Mouse (Mus musculus): Measurements from ENCODE around the gene Plk4. TPM values are rescaled to one million over a fixed set of nuclear protein-coding genes. Genes with fewer than 3 reads are reported as not detected.

The Plk4 gene
- 9.2 and 13.0 TPM in 2 replicates for polyA plus RNA-seq (2015; fragmentation: Nextera tagmentation; extraction: Ambion mirVana)

DNA sequence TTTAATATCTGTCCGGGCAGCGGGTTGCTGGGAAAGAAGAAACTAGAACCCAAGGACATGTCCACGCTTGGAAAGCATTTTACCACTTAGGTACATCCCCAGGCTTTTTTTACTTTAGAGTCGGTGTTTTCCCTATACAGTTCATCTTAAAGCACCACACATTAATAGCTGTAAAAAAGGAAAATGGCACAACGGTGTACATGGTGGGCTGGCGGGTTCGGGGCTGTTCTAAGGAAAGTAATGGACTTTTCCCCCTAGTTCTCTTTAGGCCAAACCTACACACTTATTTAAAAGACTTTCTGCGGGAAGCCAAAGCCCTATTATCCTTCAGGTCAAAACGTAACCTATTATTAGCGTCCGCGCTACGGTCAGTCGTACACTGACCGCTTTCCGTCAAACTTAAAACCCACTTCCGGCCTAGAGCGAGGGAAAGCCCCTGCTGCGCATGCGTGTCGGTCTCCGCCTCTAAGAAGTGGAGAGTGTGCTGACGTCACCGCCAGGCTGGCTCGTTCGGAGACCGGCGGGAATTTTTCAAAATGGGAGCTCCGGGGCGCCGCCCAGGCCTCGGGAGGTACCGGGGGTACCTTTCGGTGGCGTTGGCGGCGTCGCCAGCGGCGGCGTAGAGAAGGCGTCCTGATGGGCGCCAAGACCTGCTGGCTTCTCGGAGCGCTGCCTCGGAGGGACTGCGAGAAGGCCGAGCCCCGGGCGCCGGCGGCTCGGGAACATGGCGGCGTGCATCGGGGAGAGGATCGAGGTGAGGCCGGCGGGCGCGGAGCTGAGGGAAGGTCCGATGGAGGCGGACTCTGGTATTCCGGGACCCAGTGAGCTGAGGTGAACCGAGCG is at the start of gene Plk4:
TSS of gene Plk4 (plus strand) at position 490 of the 843 bp plus-strand sequence.
- H3K4me1 ChIP-seq (replicated peaks; ENCODE audit: control insufficient read depth, insufficient read depth) = no peaks in the 10 kb centered on the region
- no peaks in the 10 kb centered on the region for H3K36me3 ChIP-seq (ENCODE audit: control insufficient read depth, insufficient read depth, low read length)
- H3K4me3 ChIP-seq (ENCODE audit: low read depth, low read length) = peak within 1 kb of the TSS; percentile 81
- WGBS = 2% methylated on average over 66 of the region's 66 CpGs
- peak within 1 kb of the TSS; percentile 83 for H3K9ac ChIP-seq (ENCODE audit: low read length)
- DNase-seq (ENCODE audit: low spot score) (peak; percentile 96), ATAC-seq (ENCODE audit: low FRiP score, low TSS enrichment) (peak; percentile 98)
- H3K27me3 ChIP-seq (ENCODE audit: control insufficient read depth, insufficient read depth, low read length) = no peaks in the 10 kb centered on the region
- H3K9me3 ChIP-seq (ENCODE audit: control insufficient read depth, low read length) = no peaks in the 10 kb centered on the region
- TF ChIP-seq CTCF (IDR thresholded peaks at IDR 0.05; ENCODE audit: low read depth) = no peak
- TF ChIP-seq EP300 (optimal IDR thresholded peaks at IDR 0.05) = no peak
- peak within 1 kb of the TSS; percentile 97 for H3K4me2 ChIP-seq (replicated peaks; ENCODE audit: low read depth)
- H3K27ac ChIP-seq (replicated peaks) = peak within 1 kb of the TSS; percentile 74

DNA sequence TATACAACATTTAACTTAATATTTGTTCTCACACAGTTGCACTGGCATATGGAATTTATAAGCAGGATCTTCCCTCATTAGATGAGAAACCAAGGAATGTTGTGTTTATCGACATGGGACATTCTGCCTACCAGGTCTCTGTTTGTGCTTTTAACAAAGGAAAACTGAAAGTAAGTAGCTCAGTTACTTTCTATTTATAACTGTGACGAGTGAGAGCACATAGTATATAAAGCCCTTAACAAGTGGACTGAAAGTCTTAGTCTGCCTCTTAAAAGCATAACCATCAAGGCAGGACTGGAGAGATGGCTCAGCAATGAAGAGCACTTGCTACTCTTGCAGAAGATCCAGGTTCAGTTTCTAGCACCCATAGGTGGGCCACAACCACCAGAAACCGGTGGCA is 39.1 kb upstream of the Plk4 start:
- Histone ChIP-seq H3K9ac (ENCODE audit: low read length) (no peak overlapping the region), H3K4me2 (replicated peaks; ENCODE audit: low read depth) (no peak overlapping the region), H3K27ac (replicated peaks) (no peak overlapping the region), H3K36me3 (ENCODE audit: control insufficient read depth, insufficient read depth, low read length) (no peaks in the 10 kb centered on the region; the same call in 1 of the 2 replicates), H3K27me3 (ENCODE audit: control insufficient read depth, insufficient read depth, low read length) (no peaks in the 10 kb centered on the region), H3K4me3 (ENCODE audit: low read depth, low read length) (no peak overlapping the region), H3K9me3 (ENCODE audit: control insufficient read depth, low read length) (no peaks in the 10 kb centered on the region), H3K4me1 (replicated peaks; ENCODE audit: control insufficient read depth, insufficient read depth) (no peaks in the 10 kb centered on the region)
- no peak for ATAC-seq (ENCODE audit: low FRiP score, low TSS enrichment)
- WGBS = 84% methylated on average over 3 of the region's 3 CpGs
- no peak for DNase-seq (ENCODE audit: low spot score)
- TF ChIP-seq EP300 (optimal IDR thresholded peaks at IDR 0.05) (no peak), CTCF (IDR thresholded peaks at IDR 0.05; ENCODE audit: low read depth) (no peak)

DNA sequence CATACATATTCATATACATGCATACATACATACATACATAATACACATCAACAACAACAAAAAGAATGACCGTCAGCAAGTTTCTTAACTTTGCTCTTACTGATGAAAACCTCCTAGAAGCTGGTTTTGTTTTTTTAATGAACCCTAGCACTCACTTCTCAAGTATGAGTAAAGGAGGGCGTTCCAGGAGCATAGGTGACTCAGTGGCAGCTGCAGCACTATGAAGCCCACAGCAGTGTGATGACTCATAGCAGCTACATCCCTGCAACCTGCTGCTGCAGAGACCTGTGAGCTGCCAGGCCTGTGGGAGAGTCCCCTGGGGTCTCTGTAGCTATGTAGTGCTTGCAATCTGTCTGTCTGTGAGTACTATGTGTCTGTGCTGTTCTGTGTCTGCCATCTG is 38.5 kb upstream of the Plk4 start:
- H3K4me2 ChIP-seq (replicated peaks; ENCODE audit: low read depth) = no peak overlapping the region
- no peaks in the 10 kb centered on the region for H3K9me3 ChIP-seq (ENCODE audit: control insufficient read depth, low read length)
- no peak for TF ChIP-seq CTCF (IDR thresholded peaks at IDR 0.05; ENCODE audit: low read depth)
- no peak for TF ChIP-seq EP300 (optimal IDR thresholded peaks at IDR 0.05)
- ATAC-seq (ENCODE audit: low FRiP score, low TSS enrichment) (no peak), DNase-seq (ENCODE audit: low spot score) (no peak)
- H3K4me1 ChIP-seq (replicated peaks; ENCODE audit: control insufficient read depth, insufficient read depth) = no peaks in the 10 kb centered on the region
- H3K27ac ChIP-seq (replicated peaks) = no peak overlapping the region
- no peak overlapping the region for H3K4me3 ChIP-seq (ENCODE audit: low read depth, low read length)
- 68% methylated on average over 2 of the region's 2 CpGs for WGBS
- no peak overlapping the region for H3K9ac ChIP-seq (ENCODE audit: low read length)
- H3K36me3 ChIP-seq (ENCODE audit: control insufficient read depth, insufficient read depth, low read length) = no peaks in the 10 kb centered on the region; the same call in 1 of the 2 replicates
- no peaks in the 10 kb centered on the region for H3K27me3 ChIP-seq (ENCODE audit: control insufficient read depth, insufficient read depth, low read length)

DNA sequence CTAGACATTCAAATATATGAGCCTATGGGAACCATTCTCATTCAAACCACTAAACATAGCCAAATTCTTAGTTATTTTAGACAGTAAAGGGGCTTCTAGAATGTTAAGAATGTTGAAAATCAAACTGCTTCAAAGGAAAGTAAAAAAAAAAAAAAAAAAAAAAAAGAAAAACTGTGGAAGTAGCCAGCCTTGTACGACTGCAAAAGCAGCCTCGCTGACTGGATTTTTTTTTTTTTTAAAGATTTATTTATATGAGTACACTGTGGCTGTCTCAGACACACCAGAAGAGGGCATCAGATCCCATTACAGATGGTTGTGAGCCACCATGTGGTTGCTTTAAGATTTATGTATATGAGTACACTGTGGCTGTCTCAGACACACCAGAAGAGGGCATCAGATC is 6.0 kb upstream of the Plk4 start:
- Histone ChIP-seq H3K9ac (ENCODE audit: low read length) (no peak overlapping the region), H3K9me3 (ENCODE audit: control insufficient read depth, low read length) (no peaks in the 10 kb centered on the region), H3K4me3 (ENCODE audit: low read depth, low read length) (no peak overlapping the region), H3K4me1 (replicated peaks; ENCODE audit: control insufficient read depth, insufficient read depth) (no peaks in the 10 kb centered on the region), H3K27ac (replicated peaks) (no peak overlapping the region), H3K27me3 (ENCODE audit: control insufficient read depth, insufficient read depth, low read length) (no peaks in the 10 kb centered on the region), H3K4me2 (replicated peaks; ENCODE audit: low read depth) (no peak overlapping the region), H3K36me3 (ENCODE audit: control insufficient read depth, insufficient read depth, low read length) (no peaks in the 10 kb centered on the region)
- ATAC-seq (ENCODE audit: low FRiP score, low TSS enrichment) (no peak), DNase-seq (ENCODE audit: low spot score) (no peak)
- WGBS = 76% methylated on average over 2 of the region's 2 CpGs
- no peak for TF ChIP-seq CTCF (IDR thresholded peaks at IDR 0.05; ENCODE audit: low read depth)
- no peak for TF ChIP-seq EP300 (optimal IDR thresholded peaks at IDR 0.05)

DNA sequence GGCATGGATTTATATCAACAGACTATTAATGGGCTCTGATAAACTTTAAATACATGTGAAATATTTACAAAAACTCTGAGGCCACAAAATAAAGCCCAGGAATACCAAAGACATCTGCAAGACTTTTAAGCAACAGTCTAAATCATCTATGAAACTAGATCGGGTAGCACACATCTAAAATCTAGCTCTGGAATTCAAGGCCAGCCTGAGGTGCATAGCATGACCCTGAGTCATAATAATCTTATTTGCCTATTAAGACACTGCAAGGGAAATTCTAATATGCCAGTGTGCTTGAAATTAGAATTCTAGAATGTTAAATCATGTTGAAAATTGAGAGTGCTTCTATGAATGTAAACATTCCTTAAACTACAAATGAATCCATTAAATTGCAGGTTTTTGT is 1.8 kb upstream of the Plk4 start:
- H3K27ac ChIP-seq (replicated peaks) = no peak overlapping the region
- H3K4me3 ChIP-seq (ENCODE audit: low read depth, low read length) = no peak overlapping the region
- no peak overlapping the region for H3K4me2 ChIP-seq (replicated peaks; ENCODE audit: low read depth)
- DNase-seq (ENCODE audit: low spot score) (no peak), ATAC-seq (ENCODE audit: low FRiP score, low TSS enrichment) (no peak)
- H3K9ac ChIP-seq (ENCODE audit: low read length) = no peak overlapping the region
- H3K4me1 ChIP-seq (replicated peaks; ENCODE audit: control insufficient read depth, insufficient read depth) = no peaks in the 10 kb centered on the region
- no peaks in the 10 kb centered on the region for H3K27me3 ChIP-seq (ENCODE audit: control insufficient read depth, insufficient read depth, low read length)
- TF ChIP-seq CTCF (IDR thresholded peaks at IDR 0.05; ENCODE audit: low read depth) (no peak), EP300 (optimal IDR thresholded peaks at IDR 0.05) (no peak)
- 73% methylated on average over 1 of the region's 1 CpGs for WGBS
- no peaks in the 10 kb centered on the region for H3K9me3 ChIP-seq (ENCODE audit: control insufficient read depth, low read length)
- H3K36me3 ChIP-seq (ENCODE audit: control insufficient read depth, insufficient read depth, low read length) = no peaks in the 10 kb centered on the region

DNA sequence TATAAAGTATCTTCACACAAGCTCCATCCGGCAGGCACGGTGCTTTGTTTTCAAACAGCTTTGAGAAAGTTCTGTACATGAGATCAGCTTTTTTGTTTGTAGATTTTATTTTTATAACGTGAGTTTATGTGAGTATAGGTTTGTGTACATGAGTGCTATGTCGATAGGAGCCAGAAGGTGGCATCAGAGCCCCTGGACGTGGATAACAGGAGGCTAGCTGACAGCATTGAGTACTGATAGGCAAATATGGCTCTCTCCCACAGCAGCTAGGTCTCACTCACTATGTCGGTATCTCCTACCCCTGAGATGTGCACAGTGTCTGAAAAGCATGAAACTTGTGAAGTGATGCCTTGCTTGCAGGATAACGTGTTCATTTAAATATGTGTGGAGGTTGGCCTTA is 1.3 kb upstream of the Plk4 start:
- H3K4me1 ChIP-seq (replicated peaks; ENCODE audit: control insufficient read depth, insufficient read depth) = no peaks in the 10 kb centered on the region
- TF ChIP-seq EP300 (optimal IDR thresholded peaks at IDR 0.05) (no peak), CTCF (IDR thresholded peaks at IDR 0.05; ENCODE audit: low read depth) (peak; percentile 75)
- no peak overlapping the region for H3K4me3 ChIP-seq (ENCODE audit: low read depth, low read length)
- DNase-seq (ENCODE audit: low spot score) (peak; percentile 72), ATAC-seq (ENCODE audit: low FRiP score, low TSS enrichment) (0 out of 2 replicates have a peak, but pooled peaks have one; percentile 46)
- WGBS = 45% methylated on average over 7 of the region's 7 CpGs
- no peak overlapping the region for H3K27ac ChIP-seq (replicated peaks)
- H3K27me3 ChIP-seq (ENCODE audit: control insufficient read depth, insufficient read depth, low read length) = no peaks in the 10 kb centered on the region
- no peak overlapping the region for H3K4me2 ChIP-seq (replicated peaks; ENCODE audit: low read depth)
- H3K9ac ChIP-seq (ENCODE audit: low read length) = no peak overlapping the region
- no peaks in the 10 kb centered on the region for H3K36me3 ChIP-seq (ENCODE audit: control insufficient read depth, insufficient read depth, low read length)
- H3K9me3 ChIP-seq (ENCODE audit: control insufficient read depth, low read length) = no peaks in the 10 kb centered on the region

All from stomach, postnatal 0 days (tissue).